Mouse (Mus musculus): ENCODE measurements around the gene Trim26.
"Not testable (repeated sequence)": the region's sequence is repeated elsewhere in the genome, so short reads cannot be mapped to it uniquely, and the experiment has no call there.

DNA sequence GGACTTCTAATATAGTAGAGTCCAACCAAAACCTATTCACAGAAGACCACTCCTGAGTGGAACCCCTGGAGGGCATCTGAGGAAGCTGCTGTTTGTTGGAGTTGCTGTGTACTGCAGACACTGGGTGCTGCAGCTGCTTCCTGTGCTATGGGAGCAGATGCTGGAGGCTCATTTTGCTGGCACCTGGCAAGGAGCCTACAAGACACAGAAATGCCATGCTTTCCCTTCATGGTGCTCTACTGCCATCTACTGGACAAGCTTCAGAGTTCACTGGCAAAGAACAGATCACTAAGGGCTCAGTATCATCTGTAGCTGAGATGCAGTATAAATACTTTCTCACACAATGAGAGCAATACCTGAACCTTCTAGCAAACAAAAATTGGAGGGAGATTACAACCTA lies 48.1 kb upstream of the Trim26 start:
- TF ChIP-seq GATA1 (IDR thresholded peaks at IDR 0.05; ENCODE audit: borderline replicate concordance, low read length); FLI1 (IDR thresholded peaks at IDR 0.05; ENCODE audit: low read length): not testable (repeated sequence)
